Mouse (Mus musculus) right cerebral cortex, postnatal 25 days (tissue): ENCODE results near the gene Macf1.
"Not testable (repeated sequence)": the region's sequence is repeated elsewhere in the genome, so short reads cannot be mapped to it uniquely, and the experiment has no call there.

Source experiments
- DNase-seq: peaks from one replicate; pipeline ENCODE4 v3.0.0; 2022

Gene Macf1

GRCm38 (mm10) chr4:123633370-123633769 is 50.8 kb downstream of the Macf1 start:
- no peak for DNase-seq

DNA sequence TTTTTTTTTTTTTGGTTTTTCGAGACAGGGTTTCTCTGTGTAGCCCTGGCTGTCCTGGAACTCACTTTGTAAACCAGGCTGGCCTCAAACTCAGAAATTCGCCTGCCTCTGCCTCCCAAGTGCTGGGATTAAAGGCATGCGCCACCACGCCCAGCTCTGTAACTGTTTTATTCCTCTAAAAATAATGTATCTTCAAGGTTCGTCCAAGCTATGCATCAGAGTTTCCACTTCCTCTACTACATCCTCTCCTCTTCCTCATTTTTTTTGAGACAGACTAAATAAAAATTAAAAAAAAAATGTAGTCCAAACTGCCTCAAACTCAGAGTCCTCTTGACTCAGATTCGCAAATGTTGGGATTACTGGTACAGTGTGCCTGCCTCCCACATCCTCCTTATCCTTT is 52.0 kb downstream of the Macf1 start:
- DNase-seq: not testable (repeated sequence)

DNA sequence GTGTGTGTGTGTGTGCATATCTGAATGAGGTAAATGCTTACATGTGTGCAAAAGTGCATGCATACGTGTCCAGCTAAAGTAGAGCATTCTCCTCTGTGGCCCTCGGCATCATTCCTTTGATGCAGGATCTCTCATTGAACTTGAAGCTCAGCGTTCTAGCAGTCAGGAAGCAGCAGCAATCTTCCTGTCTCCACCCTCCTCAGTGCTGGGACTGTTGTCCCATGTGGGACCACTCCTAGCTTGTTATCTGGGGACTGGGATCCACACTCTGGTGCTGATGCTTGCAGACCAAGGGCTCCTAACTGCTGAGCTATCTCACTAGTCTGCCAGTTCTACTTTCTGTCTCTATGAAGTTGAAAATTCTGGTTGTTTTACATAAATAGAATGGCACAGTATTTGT is 52.5 kb downstream of the Macf1 start:
- no peak for DNase-seq

GRCm38 (mm10) chr4:123627683-123628082 is 56.5 kb downstream of the Macf1 start:
- DNase-seq: no peak

DNA sequence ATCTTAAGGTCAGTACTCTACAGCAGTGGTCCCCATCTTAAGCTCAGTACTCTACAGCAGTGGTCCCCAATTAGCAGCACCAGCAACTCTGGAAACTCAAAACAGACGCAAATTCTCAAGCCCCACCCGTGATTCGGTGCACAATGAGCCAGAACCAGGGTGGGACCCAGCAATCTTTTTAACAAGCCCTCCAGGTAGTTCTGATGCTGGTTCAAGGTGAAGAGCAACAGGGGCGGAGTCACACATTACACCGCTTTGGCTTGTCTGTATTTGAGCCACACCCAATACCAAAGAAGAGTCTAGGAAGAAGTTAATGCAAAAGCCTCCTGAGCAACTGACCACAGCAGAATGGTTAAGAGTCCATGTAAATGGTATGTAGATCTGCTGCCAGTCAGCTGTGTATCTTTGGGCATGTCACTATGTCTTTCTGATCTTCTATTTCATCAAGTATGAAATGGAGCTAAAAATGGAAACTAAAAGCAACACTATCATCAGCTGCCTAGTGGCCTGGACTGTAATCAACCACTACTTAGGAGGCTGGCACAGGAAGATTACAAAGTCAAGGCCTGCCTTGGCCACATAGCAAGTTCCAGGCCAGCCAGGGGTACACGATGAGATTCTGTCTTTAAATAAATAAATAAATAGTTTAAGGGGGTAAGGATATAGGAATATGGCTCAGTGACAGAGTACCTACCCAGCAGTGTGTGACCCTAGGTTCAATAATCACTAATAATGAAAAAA is 58.7 kb downstream of the Macf1 start:
- DNase-seq: no peak

GRCm38 (mm10) chr4:123624438-123624837 is 59.7 kb downstream of the Macf1 start:
- DNase-seq: no peak

GRCm38 (mm10) chr4:123623742-123624151 is 60.4 kb downstream of the Macf1 start:
- DNase-seq: no peak

GRCm38 (mm10) chr4:123621732-123622131 is 62.4 kb downstream of the Macf1 start:
- no peak for DNase-seq

DNA sequence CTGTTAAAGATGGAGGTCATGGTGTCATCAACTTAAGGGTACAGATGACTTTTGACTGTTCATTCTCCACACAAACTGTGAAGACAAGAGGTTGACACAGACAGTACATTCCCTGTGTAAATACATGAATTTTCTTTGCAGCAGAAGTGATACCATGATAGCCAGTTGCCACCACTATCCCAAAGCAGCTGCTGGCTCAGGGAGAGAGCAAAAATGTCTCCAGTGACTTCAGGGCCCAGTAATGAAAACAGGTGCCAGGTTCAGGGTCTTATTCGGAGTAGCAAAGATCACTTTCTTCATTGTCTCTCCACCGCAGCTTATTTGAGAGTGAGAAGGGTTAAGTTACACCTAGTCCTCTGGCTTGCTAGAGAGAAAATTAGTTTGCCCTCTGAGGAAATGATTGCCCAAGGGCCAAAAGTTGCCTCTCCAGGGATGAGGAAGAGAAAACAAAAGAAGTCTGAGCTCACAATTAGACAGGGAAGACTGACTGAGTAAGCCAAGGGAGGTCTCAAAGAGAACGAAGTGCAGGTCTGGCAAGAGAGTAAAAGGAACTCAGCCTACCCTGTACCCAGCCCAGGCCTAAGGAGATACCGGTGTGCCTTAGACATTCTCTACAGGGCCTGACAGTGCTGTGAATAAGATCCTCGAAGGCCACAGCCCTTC is 66.3 kb downstream of the Macf1 start:
- no peak for DNase-seq

DNA sequence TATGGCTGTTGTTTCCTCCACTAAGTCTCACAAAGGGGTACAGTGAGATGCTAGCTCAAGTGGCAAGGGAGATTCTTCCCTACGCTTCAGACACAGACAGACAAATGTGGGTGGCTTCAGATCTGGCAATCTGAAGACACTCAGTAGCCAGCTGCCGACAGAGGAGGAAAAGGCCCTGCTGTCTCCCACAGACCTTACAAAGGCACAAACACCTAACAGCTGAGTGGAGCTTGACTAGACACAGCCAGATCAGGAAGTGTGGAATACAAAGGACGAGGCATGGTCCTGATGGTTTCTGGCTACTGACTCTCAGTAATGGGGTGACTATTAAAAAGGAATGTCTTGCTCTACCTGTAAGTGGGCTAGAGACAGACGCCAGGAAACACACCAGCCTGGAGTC is 67.2 kb downstream of the Macf1 start:
- peak; percentile 23 for DNase-seq

GRCm38 (mm10) chr4:123616501-123616900 is 67.7 kb downstream of the Macf1 start:
- no peak for DNase-seq

GRCm38 (mm10) chr4:123613309-123613947 is 70.7 kb downstream of the Macf1 start:
- no peak for DNase-seq

GRCm38 (mm10) chr4:123611940-123612339 is 72.2 kb downstream of the Macf1 start:
- DNase-seq: no peak

GRCm38 (mm10) chr4:123611241-123611640 is 72.9 kb downstream of the Macf1 start:
- DNase-seq: no peak

DNA sequence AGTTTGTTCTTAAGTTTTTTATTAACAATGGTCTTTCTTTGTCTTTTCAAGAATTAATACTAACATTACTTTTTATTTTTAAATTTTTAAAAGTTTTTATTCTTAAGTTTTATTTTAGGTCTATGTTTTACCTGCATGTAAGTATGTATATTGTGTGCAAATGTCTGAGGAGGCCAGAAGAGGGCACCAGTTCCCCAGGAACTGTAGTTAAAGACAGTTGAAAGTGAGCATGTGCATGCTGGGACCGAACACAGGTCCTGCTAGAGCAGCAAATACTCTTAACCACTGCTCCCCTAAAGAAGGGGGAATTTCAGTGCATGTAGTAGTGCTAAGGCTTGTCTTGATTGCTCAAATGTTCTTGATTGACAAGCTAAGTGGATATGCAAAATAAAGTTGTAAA is 77.0 kb downstream of the Macf1 start:
- DNase-seq: no peak

DNA sequence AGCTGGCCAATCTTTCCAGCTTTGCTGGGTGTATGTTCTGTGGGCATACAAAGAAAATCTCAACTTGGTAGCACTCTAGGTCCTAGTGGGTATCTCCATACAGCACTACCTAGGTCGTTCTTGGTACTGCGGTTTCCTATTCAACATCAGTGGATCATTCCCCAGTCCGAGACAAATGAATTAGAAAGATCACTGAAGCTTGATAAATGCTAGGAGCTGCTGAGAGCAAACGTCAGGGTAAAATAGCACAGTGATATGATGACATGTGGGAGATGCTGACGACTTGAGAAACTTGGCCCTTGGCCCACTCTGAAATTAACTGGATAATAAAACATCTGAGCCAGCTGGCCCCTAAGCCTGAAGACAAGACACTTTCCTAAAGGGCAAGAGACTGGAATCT is 78.2 kb downstream of the Macf1 start:
- no peak for DNase-seq

DNA sequence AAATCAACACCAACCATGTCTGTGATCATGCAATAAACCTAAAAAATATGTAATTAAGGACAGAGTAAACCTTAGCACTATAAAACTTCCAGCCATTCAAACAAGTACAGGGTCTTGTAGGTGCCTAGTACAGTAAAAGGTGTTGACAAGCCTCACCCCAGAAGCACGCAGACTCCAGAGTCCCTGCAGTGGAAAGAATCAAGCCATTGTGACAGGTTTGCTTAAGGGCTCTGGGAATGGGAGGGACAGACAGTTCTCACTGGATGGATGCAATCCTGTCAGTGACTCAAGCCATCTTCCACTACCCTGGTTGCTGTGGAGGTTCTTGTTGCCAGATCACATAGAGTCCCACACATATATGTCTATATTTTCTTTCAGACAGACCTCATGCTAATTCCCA is 78.9 kb downstream of the Macf1 start:
- DNase-seq: no peak

GRCm38 (mm10) chr4:123602700-123603261 is 81.4 kb downstream of the Macf1 start:
- DNase-seq: no peak

DNA sequence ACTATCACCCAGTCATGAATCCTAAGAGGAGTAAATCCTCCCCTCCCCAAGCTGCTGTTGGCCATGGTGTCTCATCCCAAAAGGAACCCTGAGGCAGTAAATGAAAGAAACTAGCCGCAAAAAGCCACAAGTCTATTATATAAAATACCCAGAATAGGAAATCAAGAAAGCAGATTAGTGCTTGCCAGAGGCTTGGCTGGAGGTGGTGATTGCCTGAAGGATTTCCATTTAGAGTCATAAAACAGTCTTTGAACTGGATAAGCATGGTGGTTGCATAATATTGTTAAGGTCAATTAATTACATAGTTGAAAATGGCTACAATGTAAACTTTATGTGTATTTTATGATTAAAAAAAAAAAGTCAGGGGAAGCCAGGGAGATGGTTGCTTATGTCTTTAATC is 83.1 kb downstream of the Macf1 start:
- no peak for DNase-seq

- no peak for DNase-seq
These were observed 85.5 kb downstream of the Macf1 start for GRCm38 (mm10) chr4:123598519-123599228.

GRCm38 (mm10) chr4:123594381-123594806 is 89.8 kb downstream of the Macf1 start:
- no peak for DNase-seq

DNA sequence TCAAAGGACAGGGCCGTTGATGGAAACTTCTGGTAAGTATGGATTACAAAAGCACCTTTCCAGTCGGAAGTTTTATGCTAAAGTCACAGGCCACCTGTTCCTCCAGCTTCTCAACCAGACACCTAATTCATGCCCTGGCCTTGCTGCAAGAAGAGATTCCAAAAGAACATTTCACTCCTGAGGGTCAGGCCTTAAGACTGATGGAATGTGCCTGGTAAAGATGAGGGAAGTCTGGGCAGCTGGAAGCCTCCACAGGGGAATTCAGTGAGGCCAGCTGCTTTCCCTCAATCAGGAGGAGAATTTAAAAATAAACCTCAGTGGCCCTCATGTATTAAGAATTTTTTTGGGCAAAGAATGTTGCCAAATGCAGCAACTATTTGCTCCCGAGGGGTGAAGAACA is 90.5 kb downstream of the Macf1 start:
- DNase-seq: no peak

DNA sequence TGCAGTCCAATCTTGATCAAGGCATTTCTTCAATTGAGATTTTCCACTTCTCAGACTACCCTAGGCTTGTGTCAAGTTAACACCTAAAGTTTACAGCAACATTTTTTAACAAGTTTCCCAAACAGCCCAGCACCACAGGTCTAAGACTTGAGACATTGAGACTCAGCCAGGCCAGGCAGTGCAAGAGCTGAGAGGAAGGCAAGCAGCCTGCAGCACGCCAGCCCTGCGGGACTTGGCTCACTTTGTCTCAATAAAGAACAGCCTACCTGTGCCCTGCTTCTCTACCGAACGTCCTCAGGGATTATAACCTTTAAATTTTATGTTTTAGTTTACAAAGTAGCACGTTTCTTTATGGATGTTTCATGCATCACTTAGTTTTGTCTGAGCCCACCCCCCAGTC is 92.1 kb downstream of the Macf1 start:
- DNase-seq: no peak
